Comparison of ENCODE assay signal across 16 mouse cellular contexts in genomic region chr14:56849681-56850080, GRCm38 (mm10). TPM values are rescaled to one million over a fixed set of nuclear protein-coding genes. Genes with fewer than 3 reads are reported as not detected.
DNase-seq lines count a peak whose midpoint lies in the region; ATAC-seq and TF ChIP-seq lines count a peak whose summit lies in the region.
"Had no signal": no experiment of that assay in that cellular context is flagged by ENCODE, and none has a peak within 500 bp of the region (broad histone marks: within the 10 kb centered on the region; RNA-seq: fewer than 3 reads in every experiment).

No protein-coding gene starts in this region.

- no peaks in the 10 kb centered on the region for H3K4me1 ChIP-seq in lung, adult 2 months (ENCODE audit: control insufficient read depth, insufficient read depth, low read length)
- H3K4me1 ChIP-seq in intestine, embryonic 16.5 days (ENCODE audit: control insufficient read depth, insufficient read depth, low read length): peaks cover 2% of the 10 kb centered on the region; the same call in 1 of the 2 replicates
- H3K4me1 ChIP-seq in hindbrain, embryonic 13.5 days (replicated peaks): no peaks in the 10 kb centered on the region
- H3K4me1 ChIP-seq: embryonic facial prominence, embryonic 13.5 days; heart, embryonic 10.5 days had no signal

- H3K9ac ChIP-seq in intestine, embryonic 16.5 days (ENCODE audit: low read depth, low read length): no peak overlapping the region
- H3K9ac ChIP-seq in hindbrain, embryonic 13.5 days: no peak overlapping the region
- H3K9ac ChIP-seq: embryonic facial prominence, embryonic 13.5 days; liver, embryonic 14.5 days had no signal

- no peak for TF ChIP-seq POLR2A in lung, adult 2 months (IDR thresholded peaks at IDR 0.05; ENCODE audit: borderline replicate concordance, extremely low read depth, low read depth, low read length)

- H3K27me3 ChIP-seq in intestine, embryonic 16.5 days (replicated peaks; ENCODE audit: control insufficient read depth, insufficient read depth, low read length): no peaks in the 10 kb centered on the region
- no peaks in the 10 kb centered on the region for H3K27me3 ChIP-seq in hindbrain, embryonic 13.5 days
- H3K27me3 ChIP-seq: embryonic facial prominence, embryonic 13.5 days had no signal

- no peaks in the 10 kb centered on the region for H3K36me3 ChIP-seq in intestine, embryonic 16.5 days (ENCODE audit: control insufficient read depth, insufficient read depth, low read length)
- H3K36me3 ChIP-seq in hindbrain, embryonic 13.5 days: no peaks in the 10 kb centered on the region
- H3K36me3 ChIP-seq: embryonic facial prominence, embryonic 13.5 days; forebrain, embryonic 10.5 days; G1E; heart, embryonic 10.5 days had no signal

- no peaks in the 10 kb centered on the region for H3K9me3 ChIP-seq in intestine, embryonic 16.5 days (ENCODE audit: control insufficient read depth, low read length)
- peaks cover 21% of the 10 kb centered on the region for H3K9me3 ChIP-seq in hindbrain, embryonic 13.5 days

- TF ChIP-seq CTCF in lung, adult 2 months (IDR thresholded peaks at IDR 0.05; ENCODE audit: insufficient read depth, low read length): no peak

- 42% methylated on average over 2 of the region's 2 CpGs for WGBS in lung, adult 2 months
- 58% methylated on average over 2 of the region's 2 CpGs for WGBS in intestine, embryonic 16.5 days
- 71% methylated on average over 2 of the region's 2 CpGs for WGBS in hindbrain, embryonic 13.5 days

- no peak for ATAC-seq in cerebellum, adult (ENCODE audit: insufficient number of reproducible peaks, low FRiP score, low TSS enrichment)
- ATAC-seq in intestine, embryonic 16.5 days: peak; percentile 96
- no peak for ATAC-seq in hindbrain, embryonic 13.5 days (ENCODE audit: low FRiP score)

- peak; percentile 4 to 6 for DNase-seq in cerebellum, postnatal 14 days
- DNase-seq in lung, postnatal 25 days (ENCODE audit: low spot score): peak; percentile 10
- DNase-seq in lung, adult 2 months: no peak
- DNase-seq in lung, postnatal 4 days: peak; percentile 10 to 60
- no peak for DNase-seq in T-cell, adult 2 months (ENCODE audit: low spot score)
- DNase-seq: cerebellum, postnatal 36 days; right cerebral cortex, postnatal 4 days; thymus, adult 2 months had no signal

- no peak overlapping the region for H3K27ac ChIP-seq in intestine, embryonic 16.5 days (ENCODE audit: low read length)
- H3K27ac ChIP-seq in hindbrain, embryonic 13.5 days: no peak overlapping the region
- H3K27ac ChIP-seq: embryonic facial prominence, embryonic 13.5 days; forebrain, embryonic 10.5 days; heart, embryonic 10.5 days; liver, embryonic 14.5 days had no signal

- no peak overlapping the region for H3K4me2 ChIP-seq in intestine, embryonic 16.5 days (ENCODE audit: low read depth, low read length)
- H3K4me2 ChIP-seq in hindbrain, embryonic 13.5 days: no peak overlapping the region
- H3K4me2 ChIP-seq: embryonic facial prominence, embryonic 13.5 days had no signal

- no peak overlapping the region for H3K4me3 ChIP-seq in lung, adult 2 months (replicated peaks; ENCODE audit: extremely low read depth, low read depth, low read length)
- H3K4me3 ChIP-seq in intestine, embryonic 16.5 days (ENCODE audit: low read length): no peak overlapping the region
- H3K4me3 ChIP-seq in hindbrain, embryonic 13.5 days: no peak overlapping the region
- H3K4me3 ChIP-seq: embryonic facial prominence, embryonic 13.5 days; forebrain, embryonic 10.5 days; heart, embryonic 10.5 days had no signal

RNA-seq across cellular contexts. Expression of gene Zmym2, which starts 36.8 kb away (rescaled TPM):
- 5.6 and 11.0 TPM in 2 replicates for polyA plus RNA-seq in lung, adult 2 months (2012; rRNA removed)
- 22.3 and 23.4 TPM in 2 replicates for polyA plus RNA-seq in intestine, embryonic 16.5 days (2015; fragmentation: Nextera tagmentation; extraction: Ambion mirVana)
- polyA plus RNA-seq in hindbrain, embryonic 13.5 days (2015; fragmentation: Nextera tagmentation; extraction: Ambion mirVana): 70.1 and 77.0 TPM in 2 replicates

RNA-seq across cellular contexts. Expression of gene Zmym5, which starts 38.2 kb away (rescaled TPM):
- 4.2 and 6.8 TPM in 2 replicates for polyA plus RNA-seq in lung, adult 2 months (2012; rRNA removed)
- 16.7 TPM in 2 replicates for polyA plus RNA-seq in intestine, embryonic 16.5 days (2015; fragmentation: Nextera tagmentation; extraction: Ambion mirVana)
- polyA plus RNA-seq in hindbrain, embryonic 13.5 days (2015; fragmentation: Nextera tagmentation; extraction: Ambion mirVana): 33.7 and 36.3 TPM in 2 replicates

Comparison
In these comparisons a context has a peak if more than half of its experiments do, and no peak if none do; other contexts are left out.
1. DNase-seq: peak in cerebellum, postnatal 14 days (2 of 2), lung, postnatal 25 days (single experiment) and lung, postnatal 4 days (2 of 2); none in lung, adult 2 months (single experiment) and T-cell, adult 2 months (single experiment).